Mouse (Mus musculus): ENCODE data around the gene Meiob. TPM values are rescaled to one million over a fixed set of nuclear protein-coding genes. Genes with fewer than 3 reads are reported as not detected.

Meiob gene
- total RNA-seq (2023) = not detected

GRCm38 (mm10) chr17:24803952-24804951 lies at the start of gene Meiob:
Gene Meiob (plus strand): TSS chr17:24804289.

GRCm38 (mm10) chr17:24839842-24840241 lies 35.8 kb downstream of the Meiob start, which contains the start of gene Hagh:
Gene Hagh (plus strand): TSS chr17:24840143.

GRCm38 (mm10) chr17:24850065-24850772 lies 46.1 kb downstream of the Meiob start, which contains the start of gene Fahd1:
Gene Fahd1 (minus strand): TSS chr17:24850364.

DNA sequence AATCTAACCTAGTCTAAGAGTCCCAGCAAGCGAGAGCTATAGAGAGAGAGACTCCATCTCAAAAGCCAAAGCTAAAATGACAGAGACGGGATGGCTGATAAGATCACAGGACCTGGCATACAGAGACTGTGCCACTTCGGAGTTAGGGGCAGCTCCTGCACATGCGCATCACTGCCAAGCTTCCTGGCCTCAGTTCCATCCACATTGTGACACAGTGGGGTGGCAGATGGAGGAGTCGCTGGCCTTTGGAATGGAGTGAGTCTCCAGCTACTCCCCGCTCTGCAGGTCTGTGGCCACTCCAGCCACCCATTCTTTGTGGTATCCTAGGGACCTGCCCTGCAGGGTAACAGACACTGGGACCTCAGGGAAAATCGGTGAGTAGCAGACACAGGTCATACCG lies 61.7 kb downstream of the Meiob start, which contains the start of gene Igfals:
Igfals (plus strand) TSS at position 222 of the 400 bp plus-strand sequence.

GRCm38 (mm10) chr17:24886134-24886931 lies 82.2 kb downstream of the Meiob start, which contains the start of the genes Nubp2 and Spsb3:
Gene Nubp2 (minus strand): TSS chr17:24886349.
Gene Spsb3 (plus strand): TSS chr17:24886643.

Other genes with a start within 250 kb of the Meiob start
- 10 to 100 TPM; 58.4 to 76.0 TPM for gene Tsc2, start 171.7 kb upstream of the Meiob start, total RNA-seq (2023)
- gene Nthl1, start 171.6 kb upstream of the Meiob start, total RNA-seq (2023) = 1 to 10 TPM; 4.3 to 5.2 TPM
- gene Slc9a3r2, start 154.0 kb upstream of the Meiob start, total RNA-seq (2023) = not detected
- gene Npw, start 145.8 kb upstream of the Meiob start, total RNA-seq (2023) = not detected
- 10 to 100 TPM; 63.7 to 67.1 TPM for gene Zfp598, start 134.6 kb upstream of the Meiob start, total RNA-seq (2023)
- under 1 TPM in 1 of 2 experiments, not detected in 1; 0.47 TPM for gene Syngr3, start 114.3 kb upstream of the Meiob start, total RNA-seq (2023)
- gene Gfer, start 108.1 kb upstream of the Meiob start, total RNA-seq (2023) = 10 to 100 TPM; 20.5 to 22.8 TPM
- gene Noxo1, start 108.1 kb upstream of the Meiob start, total RNA-seq (2023) = 1 to 10 TPM; 2.4 to 5.0 TPM
- gene Tbl3, start 96.6 kb upstream of the Meiob start, total RNA-seq (2023) = 10 to 100 TPM; 27.4 to 33.3 TPM
- gene Rnf151, start 86.2 kb upstream of the Meiob start, total RNA-seq (2023) = not detected
- 1,000 to 10,000 TPM; 1,514 to 1,529 TPM for gene Rps2, start 86.2 kb upstream of the Meiob start, total RNA-seq (2023)
- gene Ndufb10, start 79.8 kb upstream of the Meiob start, total RNA-seq (2023) = 10 to 100 TPM; 64.9 to 73.3 TPM
- gene Rpl3l, start 76.5 kb upstream of the Meiob start, total RNA-seq (2023) = under 1 TPM in 1 of 2 experiments, not detected in 1; 0.56 TPM
- 10 to 100 TPM; 29.5 to 43.8 TPM for gene Msrb1, start 67.6 kb upstream of the Meiob start, total RNA-seq (2023)
- not detected for gene Hs3st6, start 51.3 kb upstream of the Meiob start, total RNA-seq (2023)
- gene Hagh, start 35.9 kb downstream of the Meiob start, total RNA-seq (2023) = 10 to 100 TPM; 27.1 to 30.0 TPM
- 1 to 10 TPM; 1.6 to 2.0 TPM for gene Fahd1, start 46.1 kb downstream of the Meiob start, total RNA-seq (2023)
- 1 to 10 TPM; 1.0 to 1.2 TPM for gene Igfals, start 61.7 kb downstream of the Meiob start, total RNA-seq (2023)
- gene Nubp2, start 82.1 kb downstream of the Meiob start, total RNA-seq (2023) = 10 to 100 TPM; 68.0 to 72.7 TPM
- 10 to 100 TPM; 33.6 to 34.4 TPM for gene Spsb3, start 82.4 kb downstream of the Meiob start, total RNA-seq (2023)
- gene Eme2, start 90.8 kb downstream of the Meiob start, total RNA-seq (2023) = 10 to 100 TPM; 64.6 to 66.7 TPM
- gene Mrps34, start 90.8 kb downstream of the Meiob start, total RNA-seq (2023) = 10 to 100 TPM; 38.9 to 45.1 TPM
- 10 to 100 TPM; 18.5 to 30.4 TPM for gene Nme3, start 92.2 kb downstream of the Meiob start, total RNA-seq (2023)
- gene Mapk8ip3, start 132.7 kb downstream of the Meiob start, total RNA-seq (2023) = 100 to 1,000 TPM; 222 to 255 TPM
- gene Jpt2, start 156.4 kb downstream of the Meiob start, total RNA-seq (2023) = 10 to 100 TPM; 20.0 to 29.0 TPM
- gene Cramp1l, start 211.5 kb downstream of the Meiob start, total RNA-seq (2023) = 10 to 100 TPM; 35.4 to 46.2 TPM
- 10 to 100 TPM; 23.8 to 24.9 TPM for gene Ift140, start 211.8 kb downstream of the Meiob start, total RNA-seq (2023)

All from T-cell, adult 66 days (primary cell).